Mouse (Mus musculus) heart, embryonic 13.5 days (tissue): ENCODE measurements at regions not wholly inside any gene's neighbourhood (a gene's known extent, or its start where the extent isn't known, plus 50 kb on each side); places are given as distances from the start of the nearest gene placed in this dataset.

Source experiments
- ATAC-seq: fragments of 200-750 bp; cut with Nextera tagmentation; 2 replicates; pipeline ENCODE4 v1.8.0; 2017; ENCODE audit warnings: moderate TSS enrichment; ENCODE audit not compliant: insufficient number of reproducible peaks, low FRiP score, low TSS enrichment; ENCODE audit errors: extremely low read depth
- H3K27ac ChIP-seq: fragments of 300-500 bp; sonication (generic); replicated peaks from 2 replicates; pipeline ENCODE4 v1.5.1; 2015; ENCODE audit warnings: moderate library complexity, mild to moderate bottlenecking, inconsistent platforms
- H3K27me3 ChIP-seq: fragments of 300-500 bp; sonication (generic); replicated peaks from 2 replicates; pipeline ENCODE4 v1.6.1; 2015; ENCODE audit warnings: mild to moderate bottlenecking, inconsistent platforms
- H3K36me3 ChIP-seq: fragments of 300-500 bp; sonication (generic); 2 replicates; pipeline ENCODE4 v1.6.1; 2015; ENCODE audit warnings: mild to moderate bottlenecking, inconsistent platforms
- H3K4me1 ChIP-seq: fragments of 300-500 bp; sonication (generic); 2 replicates; pipeline ENCODE4 v1.6.1; 2015; ENCODE audit warnings: inconsistent platforms
- H3K4me2 ChIP-seq: fragments of 300-500 bp; sonication (generic); 2 replicates; pipeline ENCODE4 v1.6.1; 2015; ENCODE audit warnings: inconsistent platforms, mild to moderate bottlenecking, moderate library complexity
- H3K4me3 ChIP-seq: fragments of 300-500 bp; sonication (generic); 2 replicates; pipeline ENCODE4 v1.5.1; 2015; ENCODE audit warnings: moderate library complexity, mild to moderate bottlenecking, inconsistent platforms
- H3K9ac ChIP-seq: fragments of 300-500 bp; sonication (generic); 2 replicates; pipeline ENCODE4 v1.6.1; 2015; ENCODE audit warnings: inconsistent platforms, mild to moderate bottlenecking, moderate library complexity
- H3K9me3 ChIP-seq: fragments of 300-500 bp; sonication (generic); 2 replicates; pipeline ENCODE4 v1.6.1; 2016; ENCODE audit warnings: inconsistent platforms
- WGBS: fragments of 180-500 bp; shearing (Covaris S2); methylation state at CpG from one replicate; pipeline ENCODE4 v1.1.7; 2015; ENCODE audit warnings: mixed read lengths; 5-methylcytosine and 5-hydroxymethylcytosine counted together

- Histone ChIP-seq H3K4me3 (no peak overlapping the region), H3K27ac (peak overlapping the region; percentile 37; the same call in 1 of the 2 replicates), H3K4me1 (peaks cover 46% of the 10 kb centered on the region), H3K4me2 (no peak overlapping the region), H3K9me3 (no peaks in the 10 kb centered on the region), H3K9ac (no peak overlapping the region), H3K27me3 (peaks cover 10% of the 10 kb centered on the region), H3K36me3 (no peaks in the 10 kb centered on the region)
- no peak for ATAC-seq
- WGBS = 84% methylated on average over 8 of the region's 8 CpGs
Measured at GRCm38 (mm10) chr6:51212216-51212615, 220.3 kb upstream of the Nfe2l3 start.

- Histone ChIP-seq H3K4me1 (peaks cover 35% of the 10 kb centered on the region), H3K9ac (no peak overlapping the region), H3K4me3 (no peak overlapping the region), H3K36me3 (no peaks in the 10 kb centered on the region), H3K4me2 (no peak overlapping the region), H3K27ac (peak overlapping the region; percentile 34), H3K27me3 (no peaks in the 10 kb centered on the region), H3K9me3 (no peaks in the 10 kb centered on the region)
- 78% methylated on average over 10 of the region's 10 CpGs for WGBS
- ATAC-seq = no peak
Measured at GRCm38 (mm10) chr6:51215371-51215770, 217.1 kb upstream of the Nfe2l3 start.

GRCm38 (mm10) chr6:51216472-51216871, 216.0 kb upstream of the Nfe2l3 start:
- H3K27ac ChIP-seq = peak overlapping the region; percentile 34
- H3K9me3 ChIP-seq = no peaks in the 10 kb centered on the region

GRCm38 (mm10) chr6:51219691-51220090, 212.8 kb upstream of the Nfe2l3 start:
- Histone ChIP-seq H3K9ac (no peak overlapping the region), H3K4me1 (peaks cover 16% of the 10 kb centered on the region), H3K36me3 (no peaks in the 10 kb centered on the region), H3K4me2 (no peak overlapping the region), H3K27me3 (no peaks in the 10 kb centered on the region), H3K9me3 (no peaks in the 10 kb centered on the region), H3K27ac (no peak overlapping the region), H3K4me3 (no peak overlapping the region)
- WGBS = 85% methylated on average over 12 of the region's 12 CpGs
- no peak for ATAC-seq

More at GRCm38 (mm10) chr6:51216472-51216871, 216.0 kb upstream of the Nfe2l3 start:
- Histone ChIP-seq H3K4me3 (no peak overlapping the region), H3K9ac (no peak overlapping the region), H3K4me1 (peaks cover 29% of the 10 kb centered on the region), H3K27me3 (no peaks in the 10 kb centered on the region), H3K36me3 (no peaks in the 10 kb centered on the region), H3K4me2 (peak overlapping the region; percentile 12)
- peak; percentile 67; the same call in 1 of the 2 replicates for ATAC-seq
- WGBS = 24% methylated on average over 8 of the region's 8 CpGs

- Histone ChIP-seq H3K4me3 (no peak overlapping the region), H3K9ac (no peak overlapping the region), H3K4me1 (peaks cover 11% of the 10 kb centered on the region), H3K4me2 (no peak overlapping the region), H3K27me3 (no peaks in the 10 kb centered on the region), H3K9me3 (no peaks in the 10 kb centered on the region), H3K36me3 (no peaks in the 10 kb centered on the region), H3K27ac (no peak overlapping the region)
- 42% methylated on average over 4 of the region's 4 CpGs for WGBS
- ATAC-seq = no peak
Measured at GRCm38 (mm10) chr6:51220778-51221177, 211.7 kb upstream of the Nfe2l3 start.

- Histone ChIP-seq H3K9ac (no peak overlapping the region), H3K4me1 (peaks cover 11% of the 10 kb centered on the region), H3K27ac (no peak overlapping the region), H3K36me3 (no peaks in the 10 kb centered on the region; the same call in 1 of the 2 replicates), H3K4me2 (no peak overlapping the region), H3K27me3 (0 out of 2 replicates have a peak, but pooled peaks cover 2% of the 10 kb centered on the region), H3K9me3 (peaks cover 6% of the 10 kb centered on the region; the same call in 1 of the 2 replicates), H3K4me3 (no peak overlapping the region)
- no peak for ATAC-seq
- 49% methylated on average over 11 of the region's 11 CpGs for WGBS
Measured at GRCm38 (mm10) chr6:51236077-51236740, 196.3 kb upstream of the Nfe2l3 start.

- H3K27me3 ChIP-seq = 0 out of 2 replicates have a peak, but pooled peaks cover 2% of the 10 kb centered on the region
- no peak overlapping the region for H3K27ac ChIP-seq
- 69% methylated on average over 3 of the region's 3 CpGs for WGBS
- peaks cover 11% of the 10 kb centered on the region for H3K4me1 ChIP-seq
- H3K9me3 ChIP-seq = peaks cover 18% of the 10 kb centered on the region
- H3K9ac ChIP-seq = no peak overlapping the region
- ATAC-seq = no peak
- no peak overlapping the region for H3K4me3 ChIP-seq
- H3K36me3 ChIP-seq = no peaks in the 10 kb centered on the region; the same call in 1 of the 2 replicates
- no peak overlapping the region for H3K4me2 ChIP-seq
Measured at GRCm38 (mm10) chr6:51240039-51240438, 192.4 kb upstream of the Nfe2l3 start.

GRCm38 (mm10) chr6:51250233-51250632, 182.2 kb upstream of the Nfe2l3 start:
- Histone ChIP-seq H3K4me3 (no peak overlapping the region), H3K9ac (no peak overlapping the region), H3K4me1 (no peaks in the 10 kb centered on the region), H3K9me3 (no peaks in the 10 kb centered on the region), H3K27ac (no peak overlapping the region), H3K36me3 (no peaks in the 10 kb centered on the region), H3K4me2 (no peak overlapping the region), H3K27me3 (no peaks in the 10 kb centered on the region)
- no peak for ATAC-seq

- no peaks in the 10 kb centered on the region for H3K4me1 ChIP-seq
- H3K4me3 ChIP-seq = no peak overlapping the region
- no peaks in the 10 kb centered on the region for H3K9me3 ChIP-seq
- no peaks in the 10 kb centered on the region for H3K36me3 ChIP-seq
- H3K27me3 ChIP-seq = no peaks in the 10 kb centered on the region
- no peak overlapping the region for H3K4me2 ChIP-seq
- H3K27ac ChIP-seq = no peak overlapping the region
- WGBS = 85% methylated on average over 2 of the region's 2 CpGs
- ATAC-seq = no peak
- H3K9ac ChIP-seq = no peak overlapping the region
Measured at GRCm38 (mm10) chr6:51251432-51251831, 181.0 kb upstream of the Nfe2l3 start.

- Histone ChIP-seq H3K9ac (no peak overlapping the region), H3K4me2 (no peak overlapping the region), H3K9me3 (no peaks in the 10 kb centered on the region), H3K4me3 (no peak overlapping the region), H3K27me3 (no peaks in the 10 kb centered on the region), H3K36me3 (no peaks in the 10 kb centered on the region), H3K4me1 (peaks cover 4% of the 10 kb centered on the region), H3K27ac (no peak overlapping the region)
- whole genome bisulfite sequencing = 72% methylated on average over 3 of the region's 3 CpGs
- no peak for ATAC-seq
Measured at GRCm38 (mm10) chr6:51252721-51253120, 179.7 kb upstream of the Nfe2l3 start.

GRCm38 (mm10) chr6:51256631-51257030, 175.8 kb upstream of the Nfe2l3 start:
- Histone ChIP-seq H3K27ac (no peak overlapping the region), H3K4me1 (peaks cover 14% of the 10 kb centered on the region), H3K36me3 (no peaks in the 10 kb centered on the region), H3K9ac (no peak overlapping the region), H3K27me3 (no peaks in the 10 kb centered on the region), H3K9me3 (peaks cover 6% of the 10 kb centered on the region; the same call in 1 of the 2 replicates), H3K4me2 (no peak overlapping the region), H3K4me3 (no peak overlapping the region)
- ATAC-seq = no peak
- WGBS = 66% methylated on average over 4 of the region's 4 CpGs

GRCm38 (mm10) chr6:51257524-51257923, 174.9 kb upstream of the Nfe2l3 start:
- ATAC-seq = no peak
- Histone ChIP-seq H3K36me3 (no peaks in the 10 kb centered on the region), H3K27me3 (no peaks in the 10 kb centered on the region), H3K4me1 (peaks cover 14% of the 10 kb centered on the region), H3K4me3 (no peak overlapping the region), H3K9ac (no peak overlapping the region), H3K27ac (no peak overlapping the region), H3K4me2 (no peak overlapping the region), H3K9me3 (peaks cover 6% of the 10 kb centered on the region; the same call in 1 of the 2 replicates)
- WGBS = 51% methylated on average over 6 of the region's 6 CpGs
